Mouse (Mus musculus) left cerebral cortex, adult 11 months (tissue): ENCODE measurements around the gene Hook1.
A peak's percentile ranks its signal among the peaks of the same experiment; 100 is the strongest.
"Not testable (repeated sequence)": the region's sequence is repeated elsewhere in the genome, so short reads cannot be mapped to it uniquely, and the experiment has no call there.

ENCODE experiments used
- DNase-seq: peaks from one replicate; pipeline ENCODE4 v3.0.0; 2022; ENCODE audit warnings: low spot score

The Hook1 gene

GRCm38 (mm10) chr4:95966928-95967724, at the start of gene Hook1:
Hook1 (plus strand) TSS chr4:95967240.
- peak; percentile 94 for DNase-seq

GRCm38 (mm10) chr4:95917703-95918102, 49.3 kb upstream of the Hook1 start:
- no peak for DNase-seq

- DNase-seq, result no peak
Measured at GRCm38 (mm10) chr4:95920448-95920847, 46.6 kb upstream of the Hook1 start.

- peak; percentile 75 for DNase-seq
Measured at GRCm38 (mm10) chr4:95924210-95925184, 42.5 kb upstream of the Hook1 start.

GRCm38 (mm10) chr4:95928846-95929245, 38.2 kb upstream of the Hook1 start:
- DNase-seq, result no peak

GRCm38 (mm10) chr4:95929936-95930335, 37.1 kb upstream of the Hook1 start:
- DNase-seq, result no peak

GRCm38 (mm10) chr4:95931331-95931730, 35.7 kb upstream of the Hook1 start:
- DNase-seq, result no peak

- DNase-seq, result no peak
Measured at GRCm38 (mm10) chr4:95933801-95934356, 33.2 kb upstream of the Hook1 start.

- DNase-seq, result no peak
Measured at GRCm38 (mm10) chr4:95934384-95935035, 32.5 kb upstream of the Hook1 start.

GRCm38 (mm10) chr4:95938701-95939100, 28.3 kb upstream of the Hook1 start:
- DNase-seq, result no peak

GRCm38 (mm10) chr4:95947896-95948295, 19.1 kb upstream of the Hook1 start:
- DNase-seq, result no peak

GRCm38 (mm10) chr4:95953328-95953727, 13.7 kb upstream of the Hook1 start:
- DNase-seq, result no peak

- not testable (repeated sequence) for DNase-seq
Measured at GRCm38 (mm10) chr4:95982221-95982620, 15.2 kb downstream of the Hook1 start.

GRCm38 (mm10) chr4:96016875-96017274, 49.8 kb downstream of the Hook1 start:
- DNase-seq, result no peak

- DNase-seq, result no peak
Measured at GRCm38 (mm10) chr4:96022803-96023202, 55.8 kb downstream of the Hook1 start.

GRCm38 (mm10) chr4:96028412-96028811, 61.4 kb downstream of the Hook1 start:
- DNase-seq, result peak; percentile 46

GRCm38 (mm10) chr4:96060106-96060505, 93.1 kb downstream of the Hook1 start:
- no peak for DNase-seq

GRCm38 (mm10) chr4:96062045-96062444, 95.0 kb downstream of the Hook1 start:
- DNase-seq, result no peak
